Mouse (Mus musculus): ENCODE data around the gene Prdm15.

DNA sequence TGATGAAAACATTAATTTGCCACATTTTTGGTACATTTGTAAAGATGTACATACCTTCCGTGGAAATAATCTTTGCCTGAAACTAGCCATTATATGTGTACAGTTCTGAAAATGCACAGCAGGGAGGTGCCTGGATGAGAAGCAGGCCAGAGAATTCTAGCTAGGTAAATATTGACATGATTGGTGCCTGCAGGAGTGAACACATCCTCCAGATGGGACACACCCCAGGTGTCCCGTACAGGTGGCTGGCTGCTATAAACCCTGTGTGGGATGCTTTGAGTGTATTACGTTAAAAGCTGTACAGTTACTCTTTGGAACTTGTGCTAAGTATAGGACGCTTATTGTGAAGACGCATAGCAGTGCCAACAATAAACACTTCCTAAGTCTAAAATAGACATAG lies 68.6 kb downstream of the Prdm15 start:
- no peak for TF ChIP-seq GATA1 (IDR thresholded peaks at IDR 0.05; ENCODE audit: borderline replicate concordance, low read length)
- no peak for TF ChIP-seq CTCF (IDR thresholded peaks at IDR 0.05; ENCODE audit: low read depth, low read length)
- no peak for TF ChIP-seq POLR2AphosphoS5 (IDR thresholded peaks at IDR 0.05; ENCODE audit: insufficient replicate concordance, low read depth, low read length)
- TF ChIP-seq TAL1 (conservative IDR thresholded peaks at IDR 0.05; ENCODE audit: low read depth, low read length): no peak
